Mouse (Mus musculus) cerebellum, adult 2 months (tissue): ENCODE measurements at regions not wholly inside any gene's neighbourhood (a gene's known extent, or its start where the extent isn't known, plus 50 kb on each side); places are given as distances from the start of the nearest gene placed in this dataset.
A peak's percentile ranks its signal among the peaks of the same experiment; 100 is the strongest.

Experiments used
- DNase-seq, 2 experiments: peaks; one replicate each; pipeline ENCODE4 v3.0.0; 2021
- H3K27ac ChIP-seq: fragments of 200-500 bp; 2 replicates; pipeline ENCODE4 v1.5.1; 2012; ENCODE audit warnings: low read length, control low read depth, inconsistent platforms; ENCODE audit not compliant: insufficient read depth
- H3K27me3 ChIP-seq: fragments of 200-500 bp; 2 replicates; pipeline ENCODE4 v1.6.1; 2012; ENCODE audit warnings: inconsistent platforms, mild to moderate bottlenecking, low read length, moderate library complexity; ENCODE audit not compliant: control insufficient read depth, insufficient read depth
- H3K4me1 ChIP-seq: fragments of 200-500 bp; 2 replicates; pipeline ENCODE4 v1.6.1; 2011; ENCODE audit warnings: low read length; ENCODE audit not compliant: control insufficient read depth, insufficient read depth
- H3K4me3 ChIP-seq: fragments of 200-500 bp; replicated peaks from 2 replicates; pipeline ENCODE3; 2011; ENCODE audit warnings: mild to moderate bottlenecking, low read depth, low read length, control low read depth; ENCODE audit not compliant: insufficient read depth
- CTCF ChIP-seq: fragments of 200-500 bp; IDR thresholded peaks from 2 replicates; pipeline ENCODE4 v1.5.1; 2011; ENCODE audit warnings: low read depth, mild to moderate bottlenecking, control low read depth, low read length, moderate library complexity, borderline replicate concordance; ENCODE audit not compliant: insufficient read depth
- POLR2A ChIP-seq: fragments of 200-500 bp; IDR thresholded peaks from 2 replicates; pipeline ENCODE4 v1.6.1; 2011; ENCODE audit warnings: low read length, control low read depth, borderline replicate concordance; ENCODE audit not compliant: insufficient read depth
- WGBS: fragments of 180-500 bp; shearing (Covaris S2); methylation state at CpG from one replicate; pipeline ENCODE4 v1.1.7; 2018; 5-methylcytosine and 5-hydroxymethylcytosine counted together

DNA sequence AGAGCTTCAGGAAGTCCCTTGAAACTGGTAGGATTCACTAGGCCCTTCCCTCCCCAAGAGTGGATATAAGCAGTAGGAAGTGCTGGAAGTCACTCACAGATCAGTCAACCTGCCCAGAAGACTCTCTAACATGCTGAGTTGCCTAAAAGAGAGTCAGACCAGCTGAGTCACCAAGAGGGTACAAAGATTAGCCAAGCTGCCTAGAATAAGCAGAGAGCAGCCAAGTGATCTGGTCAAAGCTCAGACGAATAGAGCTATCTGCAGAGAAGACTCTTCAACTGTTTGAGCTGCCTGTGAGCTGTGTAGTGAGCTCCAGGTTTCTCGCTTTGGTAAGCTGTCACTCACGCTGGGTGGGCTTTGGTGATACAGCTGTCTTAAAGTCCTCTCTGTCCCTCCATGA, 207.4 kb upstream of the Kdm8 start:
- WGBS = 80% methylated on average over 3 of the region's 3 CpGs
- Histone ChIP-seq H3K27ac (no peak overlapping the region), H3K4me3 (no peak overlapping the region), H3K4me1 (no peaks in the 10 kb centered on the region), H3K27me3 (no peaks in the 10 kb centered on the region)
- no peak for DNase-seq
- TF ChIP-seq CTCF = no peak
- no peak for TF ChIP-seq POLR2A

- Histone ChIP-seq H3K27me3 (no peaks in the 10 kb centered on the region), H3K4me3 (no peak overlapping the region), H3K4me1 (no peaks in the 10 kb centered on the region), H3K27ac (no peak overlapping the region)
- TF ChIP-seq CTCF (no peak), POLR2A (no peak)
- DNase-seq = no peak
- WGBS = 42% methylated on average over 3 of the region's 3 CpGs
These were observed 201.5 kb upstream of the Kdm8 start for GRCm38 (mm10) chr7:125243021-125243420.

GRCm38 (mm10) chr7:125248386-125248785, 196.1 kb upstream of the Kdm8 start:
- TF ChIP-seq CTCF = no peak
- TF ChIP-seq POLR2A = no peak
- Histone ChIP-seq H3K4me3 (no peak overlapping the region), H3K27ac (no peak overlapping the region), H3K4me1 (peaks cover 8% of the 10 kb centered on the region), H3K27me3 (no peaks in the 10 kb centered on the region)
- 92% methylated on average over 3 of the region's 3 CpGs for WGBS
- DNase-seq = no peak

GRCm38 (mm10) chr7:125250385-125250784, 194.1 kb upstream of the Kdm8 start:
- H3K27me3 ChIP-seq = no peaks in the 10 kb centered on the region
- WGBS = 86% methylated on average over 2 of the region's 2 CpGs
- no peak overlapping the region for H3K27ac ChIP-seq
- DNase-seq = no peak
- TF ChIP-seq CTCF = no peak
- TF ChIP-seq POLR2A = no peak
- no peak overlapping the region for H3K4me3 ChIP-seq
- H3K4me1 ChIP-seq = peaks cover 8% of the 10 kb centered on the region

GRCm38 (mm10) chr7:125250970-125251585, 193.4 kb upstream of the Kdm8 start:
- Histone ChIP-seq H3K4me1 (peaks cover 8% of the 10 kb centered on the region), H3K27ac (no peak overlapping the region), H3K27me3 (no peaks in the 10 kb centered on the region), H3K4me3 (no peak overlapping the region)
- 22% methylated on average over 6 of the region's 6 CpGs for WGBS
- TF ChIP-seq POLR2A (no peak), CTCF (no peak)
- DNase-seq = peak; percentile 18 to 48

DNA sequence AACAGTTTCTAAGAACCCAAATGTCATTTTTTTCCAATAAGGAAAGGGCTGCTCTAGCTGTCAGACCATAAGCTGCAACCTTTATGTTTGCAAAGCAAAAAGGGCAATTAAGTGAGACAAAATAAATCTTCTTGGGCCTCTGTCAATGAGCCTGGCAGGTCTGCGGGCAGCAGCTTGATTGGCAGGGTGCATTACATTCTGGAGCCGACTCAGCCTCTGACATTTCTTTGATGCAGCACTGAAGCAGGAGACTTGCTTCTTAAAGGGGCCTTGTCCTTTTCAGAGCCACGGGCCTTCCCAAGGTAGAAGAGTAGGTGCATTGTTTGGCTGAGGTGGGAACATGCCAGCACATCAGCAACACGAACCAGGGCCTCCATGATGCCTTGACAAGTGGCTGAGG, 190.2 kb upstream of the Kdm8 start:
- no peak for DNase-seq
- Histone ChIP-seq H3K4me3 (no peak overlapping the region), H3K4me1 (peaks cover 8% of the 10 kb centered on the region), H3K27ac (no peak overlapping the region), H3K27me3 (no peaks in the 10 kb centered on the region; the same call in 1 of the 2 replicates)
- TF ChIP-seq POLR2A (no peak), CTCF (no peak)
- 36% methylated on average over 4 of the region's 4 CpGs for WGBS

- Histone ChIP-seq H3K4me1 (no peaks in the 10 kb centered on the region), H3K27me3 (no peaks in the 10 kb centered on the region; the same call in 1 of the 2 replicates), H3K4me3 (no peak overlapping the region), H3K27ac (no peak overlapping the region)
- no peak for DNase-seq
- TF ChIP-seq POLR2A (no peak), CTCF (no peak)
These were observed 185.5 kb upstream of the Kdm8 start for GRCm38 (mm10) chr7:125259016-125259415.

DNA sequence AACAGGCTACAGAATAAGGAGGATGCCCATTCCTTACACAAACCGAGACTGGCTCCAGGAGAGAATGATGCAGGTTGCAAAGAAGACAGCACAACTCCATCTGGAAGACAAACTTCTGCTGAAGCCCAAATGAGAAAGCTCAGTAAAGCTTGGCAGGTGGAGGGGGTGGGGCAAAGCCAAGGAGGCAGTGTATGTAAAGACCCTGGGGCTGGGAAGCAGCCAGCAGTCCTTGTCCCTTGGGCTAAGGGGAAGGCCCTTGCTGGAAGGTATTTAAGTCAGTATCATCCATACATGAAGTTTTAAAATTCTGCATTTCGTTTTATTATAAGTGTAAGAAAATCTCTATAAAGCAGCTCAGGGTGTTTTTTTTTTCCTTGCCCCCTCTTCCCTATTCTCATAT, 182.3 kb upstream of the Kdm8 start:
- H3K4me1 ChIP-seq = no peaks in the 10 kb centered on the region
- no peak overlapping the region for H3K27ac ChIP-seq
- DNase-seq = no peak
- no peak overlapping the region for H3K4me3 ChIP-seq
- TF ChIP-seq POLR2A = no peak
- TF ChIP-seq CTCF = no peak
- WGBS = 66% methylated on average over 2 of the region's 2 CpGs
- H3K27me3 ChIP-seq = no peaks in the 10 kb centered on the region
